Mouse (Mus musculus): ENCODE results near the gene Myo1g. TPM values are rescaled to one million over a fixed set of nuclear protein-coding genes. Genes with fewer than 3 reads are reported as not detected.
A peak's percentile ranks its signal among the peaks of the same experiment; 100 is the strongest.

Gene Myo1g
- polyA plus RNA-seq, 1 experiment: 0.77 TPM

DNA sequence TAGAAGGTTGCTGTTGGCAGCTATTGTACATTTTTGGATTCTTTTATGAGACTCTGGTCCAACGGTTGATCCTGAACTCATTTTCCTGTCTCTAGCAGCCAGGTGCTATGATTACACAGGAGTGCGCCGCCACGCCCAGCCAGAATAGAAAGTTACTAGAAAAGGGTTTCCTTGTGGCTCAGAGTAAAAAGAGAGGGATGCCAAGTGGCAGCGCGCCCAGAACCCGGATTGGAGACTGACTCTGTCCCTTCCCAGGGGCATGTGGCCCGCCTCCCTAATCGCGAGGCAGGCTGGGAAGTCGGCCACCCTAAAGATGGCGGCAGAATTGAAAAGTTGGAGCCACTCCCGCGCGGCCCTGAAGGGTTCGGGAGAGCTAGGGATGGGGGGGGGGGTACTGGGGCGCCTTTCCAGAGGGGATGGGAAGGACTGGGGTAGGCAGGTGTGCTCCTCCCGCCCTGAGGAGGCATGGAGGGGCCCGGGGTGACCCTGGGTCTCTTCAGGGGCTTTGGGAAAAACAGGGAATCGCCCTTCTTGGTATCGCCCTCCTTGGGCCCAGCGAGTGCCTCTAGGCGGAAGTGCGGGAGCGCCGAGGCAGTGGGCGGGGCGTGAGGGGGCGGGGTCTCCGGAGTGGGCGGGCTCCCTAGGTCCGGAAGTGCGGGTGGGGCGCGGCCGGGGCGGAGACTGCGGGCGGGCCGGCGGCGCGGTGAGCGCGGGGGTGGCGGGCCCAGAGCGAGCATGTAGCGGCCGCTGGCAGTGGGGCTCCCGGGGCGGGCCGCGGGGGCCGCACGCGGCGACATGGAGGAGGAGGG is 25.6 kb upstream of the Myo1g start, which contains the start of gene Ccm2:
Gene Ccm2, plus strand, starts transcription at position 683 of the 809 bp plus-strand sequence.
- no peaks in the 10 kb centered on the region; the same call in 1 of the 2 replicates for H3K4me1 ChIP-seq (ENCODE audit: control insufficient read depth, insufficient read depth, low read length)
- H3K27me3 ChIP-seq (ENCODE audit: control insufficient read depth, insufficient read depth, low read length): no peaks in the 10 kb centered on the region
- TF ChIP-seq POLR2A (IDR thresholded peaks at IDR 0.05; ENCODE audit: borderline replicate concordance, insufficient read depth, low read length) (peak; percentile 25; the same call in 1 of the 2 replicates), CTCF (IDR thresholded peaks at IDR 0.05; ENCODE audit: borderline replicate concordance, insufficient read depth, low read depth, low read length) (no peak)
- peak within 1 kb of the TSS; percentile 64 for H3K4me3 ChIP-seq (replicated peaks; ENCODE audit: insufficient read depth, low read depth, low read length)
- DNase-seq: peak; percentile 96 to 97
- peak within 1 kb of the TSS; percentile 61; the same call in 1 of the 2 replicates for H3K27ac ChIP-seq (ENCODE audit: insufficient read depth, low read length)
- 1% methylated on average over 53 of the region's 57 CpGs for WGBS

DNA sequence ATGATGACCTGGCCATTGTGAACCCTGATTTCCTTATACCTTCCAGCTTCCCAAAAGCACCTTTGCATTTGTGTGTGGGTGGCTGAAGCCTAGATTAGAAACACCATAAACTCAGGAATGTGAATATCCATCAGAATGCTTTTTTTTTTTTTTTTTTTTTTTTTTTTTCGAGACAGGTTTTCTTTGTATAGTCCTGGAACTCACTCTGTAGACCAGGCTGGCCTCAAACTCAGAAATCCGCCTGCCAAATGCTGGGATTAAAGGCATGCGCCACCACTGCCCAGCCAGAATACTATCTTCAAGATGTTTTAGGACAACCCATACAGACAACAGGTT is 25.1 kb upstream of the Myo1g start:
- no peaks in the 10 kb centered on the region for H3K27me3 ChIP-seq (ENCODE audit: control insufficient read depth, insufficient read depth, low read length)
- no peak overlapping the region for H3K27ac ChIP-seq (ENCODE audit: insufficient read depth, low read length)
- WGBS: 5% methylated on average over 3 of the region's 3 CpGs
- no peak for DNase-seq
- H3K4me3 ChIP-seq (replicated peaks; ENCODE audit: insufficient read depth, low read depth, low read length): peak overlapping the region; percentile 64
- H3K4me1 ChIP-seq (ENCODE audit: control insufficient read depth, insufficient read depth, low read length): no peaks in the 10 kb centered on the region; the same call in 1 of the 2 replicates
- no peak for TF ChIP-seq CTCF (IDR thresholded peaks at IDR 0.05; ENCODE audit: borderline replicate concordance, insufficient read depth, low read depth, low read length)
- no peak for TF ChIP-seq POLR2A (IDR thresholded peaks at IDR 0.05; ENCODE audit: borderline replicate concordance, insufficient read depth, low read length)

DNA sequence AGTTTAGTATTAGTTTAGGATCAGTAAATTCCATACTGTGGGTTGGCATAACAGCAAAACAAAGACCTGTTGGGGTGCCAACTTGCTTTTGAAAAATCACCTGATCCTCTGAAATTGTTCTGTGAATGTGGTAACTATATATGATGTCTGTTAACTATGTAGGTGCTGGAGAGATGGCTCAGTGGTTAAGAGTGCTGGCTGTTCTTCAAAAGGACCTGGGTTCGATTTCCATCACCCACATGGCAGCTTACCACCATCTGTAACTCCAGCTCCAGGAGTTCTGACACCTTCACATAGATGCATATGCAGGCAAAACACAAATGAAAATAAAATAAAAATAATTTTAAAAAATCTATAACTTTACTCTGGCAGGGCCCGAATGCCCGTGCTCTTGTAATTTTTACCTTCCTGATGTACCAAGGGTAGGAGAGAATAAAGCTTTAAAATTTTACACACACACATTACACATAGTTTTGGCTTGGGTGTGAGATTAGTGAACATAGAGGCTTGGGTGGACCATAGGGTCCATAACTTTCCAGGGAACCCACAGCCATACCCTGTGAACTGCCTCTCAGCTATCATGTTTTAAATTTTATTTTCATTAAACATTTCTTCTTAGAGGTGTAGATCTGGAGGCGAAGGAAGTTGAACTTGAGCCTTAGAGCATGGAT is 24.6 kb upstream of the Myo1g start:
- TF ChIP-seq CTCF (IDR thresholded peaks at IDR 0.05; ENCODE audit: borderline replicate concordance, insufficient read depth, low read depth, low read length) (no peak), POLR2A (IDR thresholded peaks at IDR 0.05; ENCODE audit: borderline replicate concordance, insufficient read depth, low read length) (no peak)
- Histone ChIP-seq H3K4me3 (replicated peaks; ENCODE audit: insufficient read depth, low read depth, low read length) (no peak overlapping the region), H3K27me3 (ENCODE audit: control insufficient read depth, insufficient read depth, low read length) (no peaks in the 10 kb centered on the region), H3K4me1 (ENCODE audit: control insufficient read depth, insufficient read depth, low read length) (no peaks in the 10 kb centered on the region; the same call in 1 of the 2 replicates), H3K27ac (ENCODE audit: insufficient read depth, low read length) (no peak overlapping the region)
- no peak for DNase-seq
- WGBS: 95% methylated on average over 4 of the region's 4 CpGs

DNA sequence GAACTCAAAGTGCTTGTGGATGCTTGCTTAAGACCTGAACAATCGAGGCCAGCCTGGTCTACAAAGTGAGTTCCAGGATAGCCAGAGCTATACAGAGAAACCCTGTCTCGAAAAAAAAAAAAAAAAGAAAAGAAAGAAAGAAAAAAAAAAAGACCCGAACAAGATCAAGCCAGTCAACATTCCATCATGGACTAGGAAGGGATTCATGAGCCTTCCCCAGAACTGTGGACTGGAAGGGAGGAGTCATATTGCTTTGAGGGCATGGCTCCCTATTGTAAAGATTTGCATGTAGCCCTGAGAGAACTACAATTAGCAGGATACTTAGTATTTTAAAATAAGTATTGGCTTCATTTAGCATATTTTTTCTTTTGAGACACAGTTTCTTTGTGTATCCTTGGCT is 23.9 kb upstream of the Myo1g start:
- 72% methylated on average over 3 of the region's 3 CpGs for WGBS

DNA sequence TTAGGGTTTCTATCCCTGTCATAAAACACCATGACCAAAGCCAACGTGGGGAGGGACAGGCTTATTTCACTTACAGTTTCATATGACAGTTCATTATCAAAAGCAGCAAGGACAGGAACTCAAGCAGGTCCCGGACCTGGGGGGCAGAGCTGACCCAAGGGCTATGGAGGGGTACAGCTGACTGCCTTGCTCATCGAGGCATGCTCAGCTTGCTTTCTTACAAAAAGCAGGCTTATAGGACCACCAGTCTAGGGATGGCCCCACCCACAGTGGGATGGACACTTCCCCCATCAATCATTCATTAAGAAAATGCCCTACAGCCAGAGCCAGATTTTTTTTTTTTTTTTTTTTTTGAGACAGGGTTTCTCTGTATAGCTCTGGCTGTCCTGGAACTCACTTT is 10.0 kb upstream of the Myo1g start:
- Histone ChIP-seq H3K27me3 (ENCODE audit: control insufficient read depth, insufficient read depth, low read length) (no peaks in the 10 kb centered on the region; the same call in 1 of the 2 replicates), H3K4me3 (replicated peaks; ENCODE audit: insufficient read depth, low read depth, low read length) (no peak overlapping the region), H3K4me1 (ENCODE audit: control insufficient read depth, insufficient read depth, low read length) (no peaks in the 10 kb centered on the region), H3K27ac (ENCODE audit: insufficient read depth, low read length) (no peak overlapping the region)
- TF ChIP-seq POLR2A (IDR thresholded peaks at IDR 0.05; ENCODE audit: borderline replicate concordance, insufficient read depth, low read length) (no peak), CTCF (IDR thresholded peaks at IDR 0.05; ENCODE audit: borderline replicate concordance, insufficient read depth, low read depth, low read length) (no peak)
- DNase-seq: no peak
- 86% methylated on average over 3 of the region's 3 CpGs for WGBS

More for the DNA sequence above, 23.9 kb upstream of the Myo1g start:
- Histone ChIP-seq H3K4me1 (ENCODE audit: control insufficient read depth, insufficient read depth, low read length) (no peaks in the 10 kb centered on the region; the same call in 1 of the 2 replicates), H3K4me3 (replicated peaks; ENCODE audit: insufficient read depth, low read depth, low read length) (no peak overlapping the region), H3K27ac (ENCODE audit: insufficient read depth, low read length) (no peak overlapping the region), H3K27me3 (ENCODE audit: control insufficient read depth, insufficient read depth, low read length) (no peaks in the 10 kb centered on the region)
- TF ChIP-seq POLR2A (IDR thresholded peaks at IDR 0.05; ENCODE audit: borderline replicate concordance, insufficient read depth, low read length) (no peak), CTCF (IDR thresholded peaks at IDR 0.05; ENCODE audit: borderline replicate concordance, insufficient read depth, low read depth, low read length) (no peak)
- DNase-seq: no peak

DNA sequence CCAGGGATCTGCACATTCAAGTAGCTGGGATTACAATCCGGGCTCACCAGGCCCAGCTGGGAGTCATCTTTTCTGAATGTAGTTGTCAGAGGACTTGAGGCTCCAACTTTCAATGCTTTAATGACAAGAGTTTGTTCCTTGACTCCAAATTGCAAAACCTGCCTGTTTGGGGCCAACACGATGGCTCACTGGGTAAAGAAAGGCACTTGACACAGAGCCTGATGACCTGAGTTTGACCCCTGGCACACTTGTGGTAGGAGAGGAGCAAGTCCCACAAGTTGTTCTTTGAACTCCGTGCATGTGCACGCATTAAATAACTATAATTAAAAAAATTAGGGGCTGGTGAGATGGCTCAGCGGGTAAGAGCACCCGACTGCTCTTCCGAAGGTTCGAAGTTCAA is 9.2 kb upstream of the Myo1g start:
- no peak for TF ChIP-seq POLR2A (IDR thresholded peaks at IDR 0.05; ENCODE audit: borderline replicate concordance, insufficient read depth, low read length)
- no peak for TF ChIP-seq CTCF (IDR thresholded peaks at IDR 0.05; ENCODE audit: borderline replicate concordance, insufficient read depth, low read depth, low read length)
- 97% methylated on average over 8 of the region's 8 CpGs for WGBS
- DNase-seq: no peak
- H3K4me1 ChIP-seq (ENCODE audit: control insufficient read depth, insufficient read depth, low read length): no peaks in the 10 kb centered on the region
- H3K4me3 ChIP-seq (replicated peaks; ENCODE audit: insufficient read depth, low read depth, low read length): no peak overlapping the region
- H3K27ac ChIP-seq (ENCODE audit: insufficient read depth, low read length): no peak overlapping the region
- H3K27me3 ChIP-seq (ENCODE audit: control insufficient read depth, insufficient read depth, low read length): no peaks in the 10 kb centered on the region; the same call in 1 of the 2 replicates

DNA sequence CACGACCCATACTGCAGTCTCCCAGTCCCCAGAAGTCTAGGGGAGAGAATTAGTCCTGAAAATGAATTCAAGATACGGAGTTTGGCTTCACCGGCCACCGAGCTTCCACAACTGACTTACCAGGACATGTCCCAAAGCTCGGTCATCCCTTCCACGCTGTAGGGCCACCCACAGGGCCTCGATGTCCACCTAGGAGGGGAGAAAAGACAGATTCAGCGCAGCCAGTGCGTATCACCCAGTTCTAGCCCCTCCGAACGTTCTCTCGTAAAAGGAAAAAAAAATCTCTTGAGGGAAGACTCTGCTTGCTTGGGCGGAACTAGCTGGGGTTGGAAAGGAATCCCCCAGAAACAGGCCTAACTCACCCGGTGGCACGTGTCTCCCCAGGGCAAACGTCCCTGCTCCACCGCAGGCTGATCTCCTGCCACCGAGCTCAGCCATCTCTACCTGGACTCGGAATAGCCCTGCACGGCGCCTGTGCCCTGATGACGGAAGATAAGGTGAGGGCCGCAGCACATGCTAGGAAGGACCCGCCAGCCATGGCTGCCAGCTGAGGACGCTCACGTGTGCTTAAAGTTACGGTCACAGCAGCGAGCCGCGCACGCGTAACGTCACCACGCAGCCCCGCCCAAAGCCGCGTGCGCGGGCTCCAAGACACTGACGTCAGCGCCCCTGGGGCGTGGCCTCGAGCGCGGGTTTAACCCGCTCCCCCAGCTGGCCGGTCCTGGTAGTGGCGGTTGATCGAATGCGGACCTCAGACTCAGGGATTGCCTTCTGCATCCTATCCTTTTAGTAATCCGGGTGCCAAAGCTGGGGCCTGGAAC is 7.6 kb upstream of the Myo1g start:
- under 1% methylated on average over 51 of the region's 51 CpGs for WGBS
- Histone ChIP-seq H3K27ac (ENCODE audit: insufficient read depth, low read length) (peak overlapping the region; percentile 47), H3K27me3 (ENCODE audit: control insufficient read depth, insufficient read depth, low read length) (no peaks in the 10 kb centered on the region; the same call in 1 of the 2 replicates), H3K4me1 (ENCODE audit: control insufficient read depth, insufficient read depth, low read length) (no peaks in the 10 kb centered on the region), H3K4me3 (replicated peaks; ENCODE audit: insufficient read depth, low read depth, low read length) (peak overlapping the region; percentile 68)
- TF ChIP-seq CTCF (IDR thresholded peaks at IDR 0.05; ENCODE audit: borderline replicate concordance, insufficient read depth, low read depth, low read length) (peak; percentile 78), POLR2A (IDR thresholded peaks at IDR 0.05; ENCODE audit: borderline replicate concordance, insufficient read depth, low read length) (peak; percentile 76)
- peak; percentile 96 to 99 for DNase-seq

All from cerebellum, adult 2 months (tissue).